Mouse (Mus musculus): ENCODE measurements around the gene Ell.
"Not testable (repeated sequence)": the region's sequence is repeated elsewhere in the genome, so short reads cannot be mapped to it uniquely, and the experiment has no call there.

Gene Ell

DNA sequence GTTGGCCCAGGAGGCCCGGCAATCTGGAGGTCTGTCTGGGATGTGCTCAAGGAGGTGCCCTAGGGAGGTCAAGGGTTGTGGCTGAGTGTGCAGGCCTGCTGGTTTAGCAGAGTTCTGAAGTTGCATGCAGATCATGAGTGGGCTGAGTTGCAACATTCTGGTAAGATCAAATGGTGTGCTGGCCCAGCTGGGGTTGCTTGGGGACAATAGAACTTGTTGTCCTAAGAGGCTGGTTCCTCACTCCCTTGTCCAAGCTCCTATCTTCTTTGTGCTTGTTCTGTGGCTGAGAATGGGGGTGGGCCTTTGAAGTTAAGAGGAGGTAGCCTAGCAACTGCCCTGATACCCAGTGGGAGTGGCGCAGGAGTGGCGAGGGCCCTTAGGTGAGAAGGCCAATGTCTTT is 23.5 kb downstream of the Ell start:
- no peak for DNase-seq (ENCODE audit: low spot score in 2 of 2)

- DNase-seq (ENCODE audit: low spot score in 2 of 2): no peak
These were observed 24.6 kb downstream of the Ell start for GRCm38 (mm10) chr8:70563763-70564387.

- no peak for DNase-seq (ENCODE audit: low spot score in 2 of 2)
These were observed 25.5 kb downstream of the Ell start for GRCm38 (mm10) chr8:70564696-70565235.

DNA sequence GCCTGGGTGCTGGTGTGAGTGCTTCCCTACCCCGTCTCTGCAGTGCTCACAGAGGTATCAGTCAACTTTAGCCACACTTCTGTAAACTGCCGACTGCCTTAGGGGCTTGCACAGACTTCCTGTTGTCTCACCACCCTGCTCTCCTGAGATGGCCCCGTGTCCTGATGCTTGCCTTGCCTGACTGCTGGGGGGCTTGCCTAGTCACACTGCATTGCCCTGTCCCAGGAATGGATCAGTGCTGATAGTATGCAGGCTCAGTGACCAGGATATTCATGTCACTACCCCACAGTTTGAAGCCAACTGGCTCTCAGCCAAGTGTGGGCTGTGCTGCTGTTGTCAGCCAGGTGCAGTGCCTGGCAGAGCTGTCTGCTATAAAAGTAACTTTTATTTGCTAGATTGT is 26.3 kb downstream of the Ell start:
- DNase-seq (ENCODE audit: low spot score in 2 of 2): no peak

DNA sequence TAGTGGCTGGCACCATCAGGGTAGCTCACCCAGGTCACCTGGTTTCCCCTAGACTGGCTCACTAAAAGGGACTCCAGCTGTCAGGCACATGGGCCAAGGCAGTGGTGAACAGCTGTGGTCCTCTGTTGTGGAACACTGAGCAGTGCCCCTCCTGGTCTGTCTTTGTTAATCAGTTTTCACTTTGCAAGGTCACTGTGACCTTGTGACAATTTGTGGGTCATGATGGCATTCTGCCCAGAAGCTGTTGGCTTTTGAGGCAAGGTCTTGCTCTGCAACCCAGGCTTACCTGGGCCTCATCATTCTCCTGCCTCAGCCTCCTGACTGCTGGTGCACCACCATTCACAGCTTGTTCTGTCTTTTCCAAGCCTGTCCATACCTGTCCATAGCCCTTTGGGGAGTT is 31.1 kb downstream of the Ell start:
- DNase-seq (ENCODE audit: low spot score in 2 of 2): no peak

- no peak for DNase-seq (ENCODE audit: low spot score in 2 of 2)
These were observed 31.7 kb downstream of the Ell start for GRCm38 (mm10) chr8:70570990-70571389.

DNA sequence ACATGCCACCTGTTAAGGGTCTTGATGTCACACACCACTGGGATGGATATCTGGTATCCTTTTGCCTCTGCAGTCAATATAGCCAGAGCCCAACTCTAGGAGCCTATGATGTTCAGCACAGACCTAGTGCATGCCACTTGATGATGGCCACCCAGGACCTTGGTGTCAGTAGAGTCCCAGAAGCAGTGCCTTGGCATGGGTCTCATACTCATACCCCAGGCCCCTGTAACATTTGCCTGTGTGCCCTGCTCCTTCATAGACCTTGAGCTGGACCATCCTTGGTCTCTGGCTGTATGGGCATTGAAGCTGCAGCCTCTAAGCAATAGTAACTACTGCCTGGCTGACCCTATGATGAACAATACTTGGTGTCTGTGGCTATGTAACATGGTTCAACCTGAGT is 35.0 kb downstream of the Ell start:
- DNase-seq (ENCODE audit: low spot score in 2 of 2): no peak

GRCm38 (mm10) chr8:70574915-70575314 is 35.7 kb downstream of the Ell start:
- DNase-seq (ENCODE audit: low spot score in 2 of 2): no peak

GRCm38 (mm10) chr8:70577207-70577606 is 38.0 kb downstream of the Ell start:
- no peak for DNase-seq (ENCODE audit: low spot score in 2 of 2)

DNA sequence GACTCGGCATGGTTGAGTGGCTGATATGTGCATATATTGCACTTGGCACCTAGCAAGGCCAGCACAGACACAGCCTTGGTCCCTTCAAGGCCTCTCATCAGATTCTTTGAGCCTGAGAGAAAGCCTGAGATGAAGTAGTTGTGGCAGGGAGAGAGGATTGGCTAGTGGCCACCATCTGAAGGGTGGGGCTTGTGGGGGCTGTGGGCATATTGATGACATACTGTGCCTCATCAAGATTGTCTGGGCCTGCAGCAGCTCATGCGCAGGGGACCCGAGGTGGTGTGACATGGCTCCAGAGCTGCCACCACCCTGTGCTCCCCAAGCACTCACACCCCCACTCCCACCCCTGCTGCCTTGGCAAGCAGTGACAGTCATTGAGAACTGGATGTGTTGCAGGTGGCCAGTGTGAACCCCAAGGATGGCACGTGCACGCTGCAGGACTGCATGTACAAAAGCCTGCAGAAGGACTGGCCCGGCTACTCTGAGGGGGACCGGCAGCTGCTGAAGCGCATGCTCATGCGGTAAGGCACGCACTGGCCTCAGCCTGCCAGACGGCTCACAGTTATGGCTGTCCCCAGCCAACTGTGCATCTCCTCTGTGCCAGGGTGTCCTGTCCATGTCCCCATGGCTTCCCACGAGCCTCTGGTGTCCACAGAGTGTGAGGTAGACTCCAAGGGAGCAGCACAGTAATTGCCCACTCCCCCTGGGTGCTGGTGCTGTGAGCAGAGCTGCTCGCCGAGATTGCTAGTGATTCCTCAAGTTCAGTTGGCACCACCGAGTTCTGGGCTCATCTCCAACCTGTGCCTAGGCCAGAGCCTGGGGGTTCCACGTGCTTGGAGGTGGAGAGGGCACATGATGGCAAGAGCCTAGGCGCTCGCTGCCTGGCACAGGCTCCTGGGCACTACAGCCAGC is 44.5 kb downstream of the Ell start:
- DNase-seq (ENCODE audit: low spot score in 2 of 2): no peak

GRCm38 (mm10) chr8:70584606-70585257 is 45.5 kb downstream of the Ell start:
- DNase-seq (ENCODE audit: low spot score in 2 of 2): no peak

- peak in 1 of 2 experiments; percentile 50 for DNase-seq (ENCODE audit: low spot score in 2 of 2)
These were observed 46.0 kb downstream of the Ell start for GRCm38 (mm10) chr8:70585258-70585652.

DNA sequence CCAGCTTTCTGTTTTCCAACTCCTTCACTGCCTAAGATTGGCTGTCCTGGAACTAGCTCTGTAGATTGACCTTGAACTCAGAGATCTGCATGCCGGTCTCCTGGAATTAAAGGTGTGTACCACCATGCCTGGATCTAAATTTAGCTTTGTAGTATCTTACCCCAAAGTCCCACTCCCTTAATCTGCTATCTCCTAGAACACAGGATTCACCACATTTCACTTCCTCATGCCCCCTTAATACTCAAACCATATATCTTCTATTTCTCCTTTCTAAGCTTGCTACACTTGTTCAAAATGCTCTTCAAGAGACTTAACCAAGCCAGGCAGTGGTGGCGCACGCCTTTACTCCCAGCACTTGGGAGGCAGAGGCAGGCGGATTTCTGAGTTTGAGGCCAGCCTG is 48.7 kb downstream of the Ell start:
- DNase-seq (ENCODE audit: low spot score in 2 of 2): not testable (repeated sequence)

DNA sequence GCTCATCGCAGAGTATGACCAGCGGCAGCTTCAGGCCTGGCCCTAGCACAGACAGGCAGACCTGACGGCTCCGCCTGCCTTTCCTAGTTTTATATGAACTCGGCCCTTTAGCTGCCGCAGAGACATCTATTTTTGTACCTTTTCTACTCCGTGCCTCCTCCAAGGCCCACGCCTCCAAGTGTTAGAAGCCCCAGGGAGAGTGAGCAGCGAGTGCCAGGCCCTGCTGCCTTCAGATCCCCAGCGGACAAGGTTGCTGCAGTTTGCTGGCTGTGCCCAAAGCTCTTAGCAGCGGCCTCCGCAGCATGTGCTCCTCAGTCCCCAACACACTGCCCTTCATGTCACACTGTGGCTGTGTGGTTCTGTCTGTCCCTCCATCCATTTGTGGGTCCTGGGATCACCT is 52.3 kb downstream of the Ell start:
- DNase-seq (ENCODE audit: low spot score in 2 of 2): no peak

DNA sequence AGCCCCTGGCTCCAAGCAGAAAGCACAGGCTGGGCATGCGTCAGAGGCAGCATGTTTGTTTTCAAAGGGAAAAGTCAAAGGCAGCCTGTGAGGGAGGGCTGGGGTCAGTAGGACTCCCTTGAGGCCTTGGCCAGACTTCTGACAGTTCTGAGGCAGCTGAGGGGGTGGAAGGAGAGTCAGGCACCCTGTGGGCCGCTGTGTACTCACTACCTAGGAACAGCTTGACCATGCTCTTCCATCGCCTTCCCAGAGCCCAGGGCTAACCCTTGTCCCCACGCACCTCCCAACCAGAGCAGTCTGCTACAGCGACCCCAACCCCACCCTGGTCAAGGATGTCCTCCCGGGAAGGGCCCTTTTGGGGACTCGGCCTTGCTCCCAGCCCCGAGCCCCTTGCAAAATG is 53.9 kb downstream of the Ell start:
- DNase-seq (ENCODE audit: low spot score in 2 of 2): no peak

GRCm38 (mm10) chr8:70593961-70594609 is 54.8 kb downstream of the Ell start, which contains the start of gene Isyna1:
Gene Isyna1 (plus strand): TSS chr8:70594373.
- DNase-seq (ENCODE audit: low spot score in 2 of 2): peak; percentile 82 to 87

GRCm38 (mm10) chr8:70594621-70595564 is 55.6 kb downstream of the Ell start:
- no peak for DNase-seq (ENCODE audit: low spot score in 2 of 2)

GRCm38 (mm10) chr8:70595811-70596210 is 56.6 kb downstream of the Ell start:
- DNase-seq (ENCODE audit: low spot score in 2 of 2): no peak

- DNase-seq (ENCODE audit: low spot score in 2 of 2): no peak
These were observed 57.0 kb downstream of the Ell start for GRCm38 (mm10) chr8:70596216-70596615.

DNA sequence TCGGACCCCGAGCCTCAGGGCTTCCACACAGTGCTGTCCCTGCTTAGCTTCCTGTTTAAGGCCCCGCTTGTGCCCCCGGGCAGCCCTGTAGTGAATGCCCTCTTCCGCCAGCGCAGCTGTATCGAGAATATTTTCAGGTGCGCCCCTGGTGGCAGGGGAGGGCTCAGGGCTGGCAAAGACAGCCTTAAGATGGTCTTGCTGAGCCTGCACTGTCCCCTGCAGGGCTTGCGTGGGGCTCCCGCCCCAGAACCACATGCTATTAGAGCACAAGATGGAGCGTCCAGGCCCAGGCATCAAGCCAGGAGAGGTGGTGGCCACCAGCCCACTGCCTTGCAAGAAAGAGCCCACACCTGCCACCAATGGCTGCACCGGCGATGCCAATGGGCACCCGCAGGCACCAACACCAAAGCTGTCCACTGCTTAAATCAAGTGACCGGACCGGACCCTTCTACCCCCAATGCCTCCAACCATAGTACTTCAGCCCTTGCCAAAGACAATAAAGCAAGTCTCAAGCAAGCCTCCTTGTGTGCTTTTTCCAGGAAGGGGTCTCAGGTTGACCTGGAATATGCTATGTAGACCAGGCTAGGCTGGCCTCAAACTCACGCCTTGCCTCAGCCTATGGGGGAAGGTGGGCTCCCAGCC is 57.6 kb downstream of the Ell start:
- DNase-seq (ENCODE audit: low spot score in 2 of 2): no peak

All from urinary bladder, postnatal 4 days (tissue).